Mouse (Mus musculus): ENCODE data around the gene Mgat4a. TPM values are rescaled to one million over a fixed set of nuclear protein-coding genes. Genes with fewer than 3 reads are reported as not detected.

Mgat4a gene
- polyA plus RNA-seq, 1 experiment from 2014 or later, result 4.1 TPM

DNA sequence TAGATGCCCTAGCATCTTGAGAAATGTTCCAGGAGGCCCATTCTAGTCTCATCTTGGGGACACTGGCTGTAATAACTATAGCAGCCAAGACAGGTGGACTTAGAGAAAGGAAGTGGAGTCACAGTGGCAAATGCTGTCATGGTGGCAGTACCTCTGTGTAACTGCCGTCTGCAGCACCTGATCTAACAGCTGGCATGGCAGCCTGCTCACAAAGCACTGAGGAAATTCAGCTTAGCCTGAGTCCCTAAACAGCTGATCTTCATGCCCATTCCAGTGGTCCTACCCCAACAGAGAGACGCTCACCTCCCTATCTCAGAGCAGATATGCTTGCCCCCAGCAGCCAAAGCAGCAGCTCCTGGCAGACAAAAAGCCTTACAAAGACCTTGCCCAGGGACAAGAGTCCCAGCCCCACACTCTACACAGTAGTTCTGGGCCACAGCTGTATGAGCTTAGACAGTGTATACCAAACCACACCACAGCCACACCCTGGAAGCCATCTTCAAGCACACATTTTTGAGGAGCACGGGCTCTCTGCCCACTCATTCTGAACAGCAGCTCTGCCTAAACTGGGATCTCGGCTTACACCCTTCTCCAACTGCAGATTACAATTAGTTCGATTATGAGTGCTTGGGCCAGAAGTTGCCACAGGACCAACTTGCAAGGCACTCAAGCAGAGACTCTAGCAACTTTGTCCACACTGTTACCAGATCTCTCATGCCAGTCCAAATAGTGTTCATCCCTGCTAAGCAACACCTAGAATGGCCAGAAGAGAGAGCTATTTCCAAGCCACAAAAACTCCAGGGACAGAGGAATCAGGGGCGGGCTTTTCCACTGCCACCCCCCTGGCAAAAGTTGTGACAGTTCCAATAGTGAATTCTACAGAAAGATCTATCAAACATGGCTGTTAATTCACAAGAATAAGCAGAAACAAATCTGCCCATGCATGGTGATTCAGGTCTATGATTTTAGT, 69.4 kb downstream of the Mgat4a start:
- H3K27me3 ChIP-seq (replicated peaks; ENCODE audit: low read depth, poor library complexity, severe bottlenecking), result no peaks in the 10 kb centered on the region
- DNase-seq (ENCODE audit: low spot score), result no peak
- H3K9me3 ChIP-seq, result no peaks in the 10 kb centered on the region
- no peaks in the 10 kb centered on the region for H3K4me1 ChIP-seq
- no peaks in the 10 kb centered on the region for H3K36me3 ChIP-seq (replicated peaks)
- 84% methylated on average over 6 of the region's 6 CpGs for WGBS
- no peak overlapping the region for H3K4me3 ChIP-seq
- H3K27ac ChIP-seq (replicated peaks), result no peak overlapping the region

DNA sequence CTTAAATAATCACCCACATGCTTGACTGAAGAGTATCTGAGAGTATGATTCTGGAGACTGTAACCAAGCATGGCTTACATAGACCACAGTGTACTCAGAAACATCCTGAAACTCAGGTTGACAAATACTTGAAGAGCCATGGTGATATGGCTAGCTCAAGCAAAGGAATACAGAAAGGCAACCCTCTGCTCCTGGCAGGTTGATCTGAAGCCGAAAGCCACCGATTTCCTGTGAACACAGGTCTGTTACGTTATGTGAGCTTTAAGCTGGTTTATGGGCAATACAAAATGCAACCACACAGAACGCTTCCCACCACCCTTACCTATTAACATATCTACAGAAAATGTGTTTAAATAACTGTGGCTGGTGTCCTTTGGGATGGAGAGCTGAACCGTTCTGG, 71.8 kb downstream of the Mgat4a start:
- no peaks in the 10 kb centered on the region for H3K9me3 ChIP-seq
- no peaks in the 10 kb centered on the region for H3K4me1 ChIP-seq
- no peaks in the 10 kb centered on the region for H3K27me3 ChIP-seq (replicated peaks; ENCODE audit: low read depth, poor library complexity, severe bottlenecking)
- H3K36me3 ChIP-seq (replicated peaks), result no peaks in the 10 kb centered on the region
- no peak overlapping the region for H3K27ac ChIP-seq (replicated peaks)
- DNase-seq (ENCODE audit: low spot score), result no peak
- no peak overlapping the region for H3K4me3 ChIP-seq
- 87% methylated on average over 5 of the region's 5 CpGs for WGBS

DNA sequence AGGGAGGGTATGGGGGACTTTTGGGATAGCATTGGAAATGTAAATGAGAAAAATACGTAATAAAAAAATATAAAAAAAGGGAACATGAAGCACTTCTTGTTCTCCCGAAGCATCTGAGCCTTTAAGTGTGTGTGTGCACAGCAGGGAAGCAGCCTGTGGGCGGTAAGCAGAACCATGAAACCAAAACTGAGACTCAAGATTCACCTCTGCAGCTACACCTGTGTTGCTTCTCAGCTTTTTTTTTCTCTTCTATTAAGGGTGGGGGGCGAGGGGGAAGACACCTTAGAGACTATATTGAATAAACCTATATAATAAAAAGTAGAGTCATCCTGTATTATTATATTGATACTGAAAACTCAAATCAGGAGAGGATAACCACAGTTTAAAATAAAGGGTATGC, 73.0 kb downstream of the Mgat4a start:
- WGBS, result 81% methylated on average over 4 of the region's 4 CpGs
- H3K4me1 ChIP-seq, result no peaks in the 10 kb centered on the region
- DNase-seq (ENCODE audit: low spot score), result no peak
- no peaks in the 10 kb centered on the region for H3K36me3 ChIP-seq (replicated peaks)
- H3K27me3 ChIP-seq (replicated peaks; ENCODE audit: low read depth, poor library complexity, severe bottlenecking), result no peaks in the 10 kb centered on the region
- no peak overlapping the region for H3K27ac ChIP-seq (replicated peaks)
- no peaks in the 10 kb centered on the region for H3K9me3 ChIP-seq
- H3K4me3 ChIP-seq, result no peak overlapping the region

DNA sequence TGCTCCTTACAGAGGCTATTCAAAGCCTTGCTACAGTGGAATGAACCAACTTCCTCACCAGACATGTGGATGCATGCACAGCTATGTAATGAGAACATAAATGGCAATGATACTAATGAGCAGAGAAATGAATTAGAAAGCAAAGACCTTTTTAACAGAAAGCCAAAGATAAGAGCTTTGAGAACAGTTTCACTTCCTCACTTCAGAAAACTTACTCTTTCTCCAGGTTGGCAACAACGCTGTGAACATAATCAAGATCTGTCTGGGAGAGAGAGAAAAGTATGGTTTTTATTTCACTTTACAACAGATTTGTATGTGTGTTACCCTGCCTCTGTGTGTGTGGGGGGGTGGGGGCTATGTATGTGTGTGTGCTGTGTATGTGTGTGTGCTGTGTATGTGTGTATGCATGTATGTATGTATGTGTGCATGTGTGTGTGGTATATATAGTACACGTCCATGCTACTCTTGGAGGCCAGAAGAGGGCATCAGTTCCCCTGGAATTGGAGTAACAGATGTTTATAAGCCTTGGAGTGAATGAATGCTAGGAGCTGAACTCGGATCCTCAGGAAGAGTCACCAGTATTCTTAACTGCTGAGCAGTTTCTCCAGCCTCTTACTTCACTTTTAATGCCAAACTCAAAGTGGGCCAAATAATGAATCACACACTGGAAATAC, 74.4 kb downstream of the Mgat4a start:
- Histone ChIP-seq H3K27ac (replicated peaks) (no peak overlapping the region), H3K27me3 (replicated peaks; ENCODE audit: low read depth, poor library complexity, severe bottlenecking) (no peaks in the 10 kb centered on the region), H3K4me1 (no peaks in the 10 kb centered on the region), H3K36me3 (replicated peaks) (no peaks in the 10 kb centered on the region), H3K4me3 (no peak overlapping the region), H3K9me3 (no peaks in the 10 kb centered on the region)
- 86% methylated on average over 3 of the region's 3 CpGs for WGBS
- DNase-seq (ENCODE audit: low spot score), result no peak

DNA sequence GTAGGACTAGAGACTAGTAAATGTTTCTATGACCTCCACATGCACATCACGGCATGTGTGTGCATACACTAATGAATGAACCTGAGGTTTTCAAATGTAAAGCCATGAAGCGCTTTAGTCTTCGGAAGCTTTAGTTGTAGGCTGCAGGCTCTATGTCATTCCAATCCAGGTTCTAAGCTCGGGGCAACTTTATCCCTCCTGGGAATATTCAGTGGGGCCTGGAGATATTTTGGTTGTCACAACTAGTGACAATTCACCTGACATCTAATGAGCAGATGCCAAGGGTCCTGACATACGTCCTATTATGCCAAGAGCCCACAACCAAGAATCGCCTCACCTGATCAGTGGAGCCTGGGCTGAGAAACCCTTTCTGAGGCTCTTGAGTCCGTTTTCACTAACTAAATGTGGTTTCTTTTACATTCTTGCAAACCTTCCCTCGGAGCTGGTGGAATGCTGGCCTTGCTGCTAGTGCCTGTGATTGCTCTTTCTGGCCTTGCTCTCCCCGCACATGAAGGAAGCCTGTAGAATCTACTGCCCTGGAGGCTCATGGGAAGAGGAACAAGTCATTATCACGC, 75.9 kb downstream of the Mgat4a start:
- Histone ChIP-seq H3K4me1 (no peaks in the 10 kb centered on the region), H3K27me3 (replicated peaks; ENCODE audit: low read depth, poor library complexity, severe bottlenecking) (no peaks in the 10 kb centered on the region), H3K36me3 (replicated peaks) (no peaks in the 10 kb centered on the region), H3K9me3 (no peaks in the 10 kb centered on the region), H3K27ac (replicated peaks) (no peak overlapping the region), H3K4me3 (no peak overlapping the region)
- 87% methylated on average over 10 of the region's 10 CpGs for WGBS
- no peak for DNase-seq (ENCODE audit: low spot score)

DNA sequence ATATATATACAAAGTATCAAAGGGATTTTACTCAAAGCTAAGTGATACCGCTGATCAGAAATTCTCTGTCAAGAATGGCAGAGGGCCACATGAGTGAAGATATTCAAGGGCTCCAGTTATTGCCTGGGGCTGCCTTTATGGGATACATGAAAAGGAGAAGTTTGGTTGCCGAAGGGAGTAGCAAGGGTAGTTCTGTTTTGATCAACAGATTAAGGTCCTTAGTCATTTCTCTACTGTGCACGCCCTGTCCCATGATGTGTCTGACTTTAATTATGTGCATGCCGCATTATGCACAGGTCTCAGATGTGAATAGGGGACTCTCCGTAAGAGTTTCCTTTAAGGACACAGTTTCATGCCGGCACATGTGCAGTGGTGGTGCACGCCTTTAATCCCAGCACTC, 83.3 kb downstream of the Mgat4a start:
- Histone ChIP-seq H3K9me3 (no peaks in the 10 kb centered on the region), H3K4me1 (no peaks in the 10 kb centered on the region), H3K4me3 (no peak overlapping the region), H3K27me3 (replicated peaks; ENCODE audit: low read depth, poor library complexity, severe bottlenecking) (no peaks in the 10 kb centered on the region), H3K27ac (replicated peaks) (no peak overlapping the region), H3K36me3 (replicated peaks) (no peaks in the 10 kb centered on the region)
- DNase-seq (ENCODE audit: low spot score), result no peak
- 92% methylated on average over 7 of the region's 7 CpGs for WGBS

DNA sequence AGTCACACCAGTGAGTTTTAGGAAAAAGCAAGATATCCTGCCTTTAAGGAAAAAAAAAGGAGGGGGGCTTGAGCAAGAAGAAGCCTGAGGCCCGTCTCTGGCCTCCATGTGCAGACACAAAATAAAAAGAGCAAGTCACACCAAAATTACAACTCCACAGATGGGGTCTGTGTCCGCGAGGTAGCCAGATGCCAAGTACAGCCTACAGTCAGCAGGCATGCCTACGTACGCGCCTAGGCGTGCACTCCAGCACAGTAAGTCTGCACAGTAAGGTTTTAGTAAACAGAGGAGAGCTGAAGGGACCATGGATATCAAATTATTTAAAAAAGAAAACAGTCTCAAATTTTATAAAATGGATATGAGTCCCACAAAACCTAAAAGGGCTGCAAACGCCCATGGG, 89.5 kb downstream of the Mgat4a start:
- no peak for DNase-seq (ENCODE audit: low spot score)
- no peaks in the 10 kb centered on the region for H3K27me3 ChIP-seq (replicated peaks; ENCODE audit: low read depth, poor library complexity, severe bottlenecking)
- 92% methylated on average over 8 of the region's 8 CpGs for WGBS
- no peaks in the 10 kb centered on the region for H3K4me1 ChIP-seq
- no peak overlapping the region for H3K4me3 ChIP-seq
- no peak overlapping the region for H3K27ac ChIP-seq (replicated peaks)
- no peaks in the 10 kb centered on the region; the same call in 1 of the 2 replicates for H3K36me3 ChIP-seq (replicated peaks)
- H3K9me3 ChIP-seq, result no peaks in the 10 kb centered on the region

DNA sequence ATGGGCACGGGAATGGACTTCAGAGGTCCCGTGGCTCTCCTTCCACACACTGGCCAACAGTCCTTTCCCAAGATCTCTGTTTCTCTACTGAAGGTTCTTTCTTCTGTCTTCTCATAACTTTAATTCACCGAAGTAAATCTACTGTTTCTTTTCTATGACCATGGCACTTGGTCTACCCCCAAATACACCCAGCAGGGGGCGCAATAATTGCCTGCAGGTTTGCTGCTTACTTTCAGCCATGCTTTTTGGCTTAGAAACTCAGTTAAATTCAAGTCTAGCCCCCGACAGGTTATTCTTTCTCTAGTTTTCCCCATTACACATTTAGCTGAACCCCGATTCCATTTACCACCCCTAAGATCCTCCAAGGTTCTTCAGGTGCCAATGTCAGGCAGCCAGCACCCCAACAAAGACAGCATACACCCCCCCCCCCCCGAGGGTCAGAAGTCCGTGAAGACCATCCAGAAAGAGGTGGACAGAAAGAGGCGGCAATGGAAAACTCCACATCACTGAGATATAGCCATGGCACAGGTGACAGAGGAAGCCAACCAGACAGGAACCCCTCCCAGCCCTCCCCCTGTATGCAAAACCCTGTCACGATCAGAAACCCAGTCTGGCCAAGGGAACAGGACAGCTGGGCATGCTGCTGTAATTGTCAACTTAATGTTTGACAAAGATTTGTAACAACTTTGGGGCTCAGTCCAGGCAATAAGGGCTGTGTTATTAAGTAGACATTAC, 92.3 kb downstream of the Mgat4a start:
- H3K4me3 ChIP-seq, result no peak overlapping the region
- no peaks in the 10 kb centered on the region for H3K9me3 ChIP-seq
- no peaks in the 10 kb centered on the region for H3K27me3 ChIP-seq (replicated peaks; ENCODE audit: low read depth, poor library complexity, severe bottlenecking)
- H3K27ac ChIP-seq (replicated peaks), result no peak overlapping the region
- H3K36me3 ChIP-seq (replicated peaks), result peaks cover 2% of the 10 kb centered on the region
- WGBS, result 82% methylated on average over 10 of the region's 10 CpGs
- H3K4me1 ChIP-seq, result no peaks in the 10 kb centered on the region
- DNase-seq (ENCODE audit: low spot score), result peak; percentile 46

DNA sequence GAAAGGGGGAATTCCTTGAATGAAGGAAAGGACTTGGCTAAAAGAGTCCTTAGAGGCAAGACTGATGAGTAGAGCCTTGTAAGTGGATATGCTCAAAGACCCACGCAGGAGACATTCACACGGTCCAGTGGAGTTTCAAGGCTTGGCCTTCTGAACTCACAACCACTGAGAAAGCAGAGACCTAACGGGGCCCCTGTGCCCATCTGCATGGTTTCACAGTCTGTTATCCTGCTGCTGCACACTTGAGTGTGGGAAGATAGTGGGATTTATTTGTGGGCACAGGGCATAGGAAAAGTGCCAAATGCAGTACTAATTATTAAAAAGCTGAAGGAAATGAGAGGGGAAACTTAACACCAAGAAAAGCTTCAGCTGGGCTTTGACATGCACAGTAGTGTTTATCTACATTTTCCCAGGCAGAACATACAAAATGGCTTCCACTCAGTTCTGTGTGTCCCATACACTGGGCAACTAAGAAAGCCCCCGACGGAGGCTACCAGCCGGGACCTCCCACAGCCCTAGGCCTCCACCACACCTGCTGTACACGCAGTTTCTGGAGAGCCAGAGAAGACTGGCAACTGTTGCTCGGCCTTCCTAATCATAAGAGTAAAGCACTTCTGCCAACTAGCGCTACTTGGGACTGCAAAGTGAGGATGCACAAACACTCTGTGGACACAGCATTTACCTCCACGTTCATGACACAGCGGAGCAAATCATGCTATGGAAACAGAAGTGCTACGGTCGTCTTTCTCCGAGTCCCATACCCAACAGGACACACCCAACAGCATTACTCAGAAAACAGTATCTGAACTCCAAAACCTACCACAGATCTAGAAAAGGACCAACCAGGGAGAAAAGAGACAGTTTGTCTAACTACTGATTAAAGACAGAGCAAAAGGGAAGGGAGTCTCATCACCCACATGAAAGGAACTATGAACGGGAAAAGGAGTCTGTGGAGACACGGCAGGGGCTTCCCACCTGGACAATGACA, 97.7 kb downstream of the Mgat4a start:
- H3K9me3 ChIP-seq, result no peaks in the 10 kb centered on the region
- DNase-seq (ENCODE audit: low spot score), result no peak
- no peaks in the 10 kb centered on the region for H3K27me3 ChIP-seq (replicated peaks; ENCODE audit: low read depth, poor library complexity, severe bottlenecking)
- H3K4me1 ChIP-seq, result no peaks in the 10 kb centered on the region
- WGBS, result 94% methylated on average over 16 of the region's 16 CpGs
- H3K4me3 ChIP-seq, result no peak overlapping the region
- no peak overlapping the region for H3K27ac ChIP-seq (replicated peaks)
- peaks cover 47% of the 10 kb centered on the region for H3K36me3 ChIP-seq (replicated peaks)

DNA sequence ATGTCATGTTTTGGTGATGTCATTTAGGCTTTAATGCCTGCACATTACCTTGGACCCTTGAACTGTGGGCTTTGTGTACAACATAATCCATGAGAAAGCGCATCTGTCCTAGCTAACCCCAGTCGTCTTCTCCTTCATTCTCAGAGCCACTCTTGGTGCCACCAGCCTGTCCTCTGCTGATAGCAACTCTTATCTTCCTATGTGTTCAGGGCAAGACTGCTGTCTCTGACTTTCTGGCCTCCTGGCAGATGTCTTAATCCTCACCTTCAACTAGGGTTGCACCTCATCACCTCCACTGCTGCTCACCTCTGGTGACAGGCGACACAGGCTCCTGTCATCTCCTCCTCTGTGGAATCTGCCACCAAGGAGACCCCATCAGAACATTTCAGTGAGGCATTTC, 104.4 kb downstream of the Mgat4a start:
- no peak for DNase-seq (ENCODE audit: low spot score)
- H3K9me3 ChIP-seq, result no peaks in the 10 kb centered on the region
- H3K4me1 ChIP-seq, result peaks cover 4% of the 10 kb centered on the region
- 92% methylated on average over 3 of the region's 3 CpGs for WGBS
- no peak overlapping the region for H3K27ac ChIP-seq (replicated peaks)
- no peak overlapping the region for H3K4me3 ChIP-seq
- H3K36me3 ChIP-seq (replicated peaks), result peaks cover 91% of the 10 kb centered on the region
- H3K27me3 ChIP-seq (replicated peaks; ENCODE audit: low read depth, poor library complexity, severe bottlenecking), result no peaks in the 10 kb centered on the region

DNA sequence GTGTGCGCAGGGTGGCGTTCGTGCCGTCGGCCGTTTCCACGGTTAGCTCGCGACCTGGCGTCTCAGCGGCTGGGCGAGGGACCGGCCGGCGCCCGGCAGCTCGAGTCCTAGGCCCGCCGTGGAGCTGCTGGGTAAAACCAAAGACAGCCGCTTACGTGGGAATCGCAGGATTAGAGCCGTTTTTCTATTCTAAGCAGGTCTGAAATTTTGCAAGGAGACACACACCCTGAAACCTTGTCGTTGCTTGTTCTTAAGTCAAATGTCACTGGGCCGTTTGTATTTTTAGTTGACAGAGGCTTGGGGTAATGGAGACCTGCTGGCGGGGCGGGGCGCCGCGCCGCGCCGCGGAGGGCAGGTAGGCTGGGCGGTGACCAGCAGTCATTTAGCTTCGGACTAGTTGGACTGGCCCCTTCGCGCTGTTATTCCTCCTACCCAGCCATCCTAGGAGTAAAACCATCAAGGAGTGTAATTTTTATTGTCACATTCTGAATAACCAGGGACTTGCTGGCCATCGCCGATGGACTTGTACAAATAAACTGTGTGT, 110.4 kb downstream of the Mgat4a start:
- Histone ChIP-seq H3K36me3 (replicated peaks) (peaks cover 57% of the 10 kb centered on the region), H3K9me3 (no peaks in the 10 kb centered on the region), H3K4me1 (peaks cover 23% of the 10 kb centered on the region), H3K4me3 (peak overlapping the region; percentile 84), H3K27me3 (replicated peaks; ENCODE audit: low read depth, poor library complexity, severe bottlenecking) (no peaks in the 10 kb centered on the region), H3K27ac (replicated peaks) (peak overlapping the region; percentile 87)
- no peak for DNase-seq (ENCODE audit: low spot score)
- WGBS, result 2% methylated on average over 40 of the region's 40 CpGs

All from embryonic facial prominence, embryonic 10.5 days (tissue).